Mouse (Mus musculus) liver, adult 2 months (tissue): ENCODE measurements around the gene Smoc1.

Experiments
- CTCF ChIP-seq: fragments of 200-500 bp; IDR thresholded peaks from 2 replicates; pipeline ENCODE4 v1.5.1; 2011; ENCODE audit warnings: low read depth, low read length, control low read depth
- POLR2A ChIP-seq: fragments of 200-500 bp; IDR thresholded peaks from 2 replicates; pipeline ENCODE4 v1.6.1; 2011; ENCODE audit warnings: low read length, control low read depth; ENCODE audit not compliant: insufficient read depth; ENCODE audit errors: extremely low read depth

DNA sequence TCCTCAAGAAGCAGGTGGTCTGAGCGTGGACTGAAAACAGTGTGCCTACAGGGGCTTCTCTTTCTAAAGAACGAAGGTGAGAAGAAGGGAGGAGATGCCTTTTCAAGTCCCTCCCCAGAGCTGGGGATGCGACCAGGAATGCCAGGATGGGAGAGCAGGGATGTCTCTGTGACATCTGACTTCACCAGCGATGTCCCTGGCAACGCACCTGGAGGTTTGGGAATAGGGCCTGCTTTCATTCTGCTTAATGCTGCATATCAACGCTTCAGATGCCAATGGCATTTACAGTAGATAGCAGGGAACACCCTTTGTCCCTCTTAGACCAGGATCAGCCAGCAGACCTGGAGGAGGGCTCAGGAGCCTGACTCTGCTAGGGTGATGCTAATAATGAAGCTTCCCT, 112.9 kb downstream of the Smoc1 start:
- TF ChIP-seq CTCF (no peak), POLR2A (no peak)
